Mouse (Mus musculus): ENCODE data around the gene Chd2.

DNA sequence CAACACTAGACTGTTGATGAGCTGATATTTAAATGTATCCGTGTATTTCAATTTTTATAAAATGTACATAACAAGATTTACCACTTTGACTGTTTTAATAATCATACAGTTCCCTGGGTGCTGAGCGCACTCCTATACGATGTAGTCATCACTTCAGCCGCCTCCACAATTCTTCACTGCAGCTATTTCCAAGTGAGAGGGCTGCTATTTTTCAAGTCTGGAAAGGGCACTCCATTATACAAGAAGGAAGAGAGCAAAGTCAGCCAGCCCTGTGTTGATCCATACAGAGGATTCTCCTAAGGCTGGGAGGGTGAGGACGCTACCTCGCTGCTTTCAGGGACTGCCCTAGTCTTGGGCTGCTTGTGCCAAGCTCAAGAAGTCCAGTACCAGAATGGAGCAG lies 45.1 kb upstream of the Chd2 start:
- TF ChIP-seq CTCF (IDR thresholded peaks at IDR 0.05; ENCODE audit: borderline replicate concordance, insufficient read depth, low read length) = no peak
- TF ChIP-seq POLR2A (IDR thresholded peaks at IDR 0.05; ENCODE audit: low read depth, low read length) = no peak

Data from embryonic fibroblast, embryonic 13.5 days (primary cell).